8 mouse cellular contexts compared by ENCODE assay signal in the genomic region with DNA sequence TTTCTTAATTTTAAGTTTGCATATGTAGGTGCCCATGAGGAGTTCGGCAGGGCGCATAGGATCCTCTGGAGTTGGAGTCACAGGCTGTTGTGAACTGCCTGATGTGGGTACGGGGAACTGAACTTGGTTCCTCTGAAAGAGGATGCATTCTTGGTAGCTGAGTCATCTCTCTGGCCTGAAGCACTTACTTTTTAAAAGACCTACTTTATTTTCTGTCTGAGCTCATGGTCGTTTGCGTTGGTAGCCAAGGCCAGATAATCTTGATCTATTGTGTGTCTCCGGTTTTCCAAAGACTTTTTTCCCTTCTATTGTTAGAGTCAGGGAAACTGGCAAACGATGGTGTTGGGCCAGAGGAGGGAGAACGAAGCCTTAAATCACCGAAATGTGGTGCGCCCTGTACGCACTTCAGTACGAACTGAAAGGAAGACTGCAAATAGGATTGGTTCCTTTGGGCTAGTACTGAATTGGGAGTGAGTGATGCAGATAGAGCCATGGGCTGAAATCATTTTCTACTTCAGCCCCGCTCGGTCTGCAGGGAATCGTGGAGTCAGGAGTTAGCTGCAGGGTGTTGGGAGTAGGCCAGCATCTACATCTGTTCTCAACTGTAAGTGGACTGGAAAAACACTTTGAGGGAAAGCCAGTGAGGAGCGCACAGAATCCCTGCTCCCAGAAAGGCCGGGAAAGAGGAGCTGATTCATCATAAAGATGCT. TPM values are rescaled to one million over a fixed set of nuclear protein-coding genes. Genes with fewer than 3 reads are reported as not detected.
DNase-seq lines count a peak whose midpoint lies in the region; ATAC-seq and TF ChIP-seq lines count a peak whose summit lies in the region.

No protein-coding gene starts in this region.

- H3K27ac ChIP-seq in liver, adult 2 months (replicated peaks; ENCODE audit: insufficient read depth, low read depth, low read length): peak overlapping the region; percentile 71
- H3K27ac ChIP-seq in midbrain, postnatal 0 days (ENCODE audit: low read depth, low read length): no peak overlapping the region

- H3K79me2 ChIP-seq in liver, adult 2 months (ENCODE audit: control insufficient read depth, insufficient read depth, low read length): no peaks in the 10 kb centered on the region

- intact Hi-C loops in heart, postnatal 25 days (cut with DNase I): loop anchor here (2.0 to 5.0 kb wide), 3 partner anchors 86 to 567 kb away; a partner anchor contains a TSS
- intact Hi-C loops in left cerebral cortex, postnatal 14 days (cut with DNase I): loop anchor here (10.0 kb wide), 1 partner anchor 567 kb away; no protein-coding TSS in a partner anchor

- WGBS in liver, adult 2 months: 64% methylated on average over 17 of the region's 17 CpGs
- 40% methylated on average over 17 of the region's 17 CpGs for WGBS in midbrain, postnatal 0 days

- H3K27me3 ChIP-seq in liver, adult 2 months (ENCODE audit: control insufficient read depth, insufficient read depth, low read length): no peaks in the 10 kb centered on the region
- H3K27me3 ChIP-seq in midbrain, postnatal 0 days (ENCODE audit: insufficient read depth, low read length): no peaks in the 10 kb centered on the region

- no peak overlapping the region; the same call in 1 of the 2 replicates for H3K4me2 ChIP-seq in midbrain, postnatal 0 days (ENCODE audit: low read depth, low read length, poor library complexity, severe bottlenecking)

- TF ChIP-seq POLR2A in liver, adult 2 months (IDR thresholded peaks at IDR 0.05; ENCODE audit: extremely low read depth, insufficient read depth, low read length): no peak

- 0 out of 2 replicates have a peak, but pooled peaks cover 2% of the 10 kb centered on the region for H3K4me1 ChIP-seq in liver, adult 2 months (ENCODE audit: control insufficient read depth, insufficient read depth, low read length)
- H3K4me1 ChIP-seq in midbrain, postnatal 0 days (ENCODE audit: insufficient read depth, low read length): no peaks in the 10 kb centered on the region

- DNase-seq in liver, adult 2 months (ENCODE audit: extremely low read depth, low read depth, low spot score): peak; percentile 10
- no peak for DNase-seq in liver
- DNase-seq in adrenal gland, postnatal 25 days: peak; percentile 43
- peak; percentile 41 for DNase-seq in fibroblast of lung, adult 2 months (ENCODE audit: low read depth)
- DNase-seq in heart, postnatal 25 days (ENCODE audit: low spot score): peak; percentile 26
- DNase-seq in left cerebral cortex, postnatal 14 days (ENCODE audit: low spot score in 2 of 2): peak; percentile 30 to 60
- peak; percentile 79 for DNase-seq in midbrain, postnatal 0 days (ENCODE audit: low spot score)
- no peak for DNase-seq in thymus, postnatal 36 days

- H3K4me3 ChIP-seq in liver, adult 2 months (ENCODE audit: insufficient read depth, low read depth, low read length): no peak overlapping the region
- no peak overlapping the region for H3K4me3 ChIP-seq in midbrain, postnatal 0 days (ENCODE audit: low read depth, low read length)

- ATAC-seq in midbrain, postnatal 0 days (ENCODE audit: low FRiP score): no peak

- no peak for TF ChIP-seq CTCF in liver, adult 2 months (IDR thresholded peaks at IDR 0.05; ENCODE audit: low read depth, low read length)
- no peak for TF ChIP-seq CTCF in midbrain, postnatal 0 days (IDR thresholded peaks at IDR 0.05)

- H3K9me3 ChIP-seq in midbrain, postnatal 0 days (ENCODE audit: low read length): no peaks in the 10 kb centered on the region

- no peaks in the 10 kb centered on the region for H3K36me3 ChIP-seq in liver, adult 2 months (ENCODE audit: control insufficient read depth, insufficient read depth, low read length)
- H3K36me3 ChIP-seq in midbrain, postnatal 0 days (ENCODE audit: insufficient read depth, low read length): no peaks in the 10 kb centered on the region

- no peak overlapping the region for H3K9ac ChIP-seq in liver, adult 2 months (ENCODE audit: low read depth, low read length)
- no peak overlapping the region for H3K9ac ChIP-seq in midbrain, postnatal 0 days (replicated peaks; ENCODE audit: low read length, poor library complexity, severe bottlenecking)

RNA-seq across cellular contexts. Expression of a gene that starts 40.1 kb away (rescaled TPM):
- total RNA-seq in liver, adult 2 months (2014; rRNA removed): 18.1 and 18.4 TPM in 2 replicates
- polyA plus RNA-seq in liver, adult 2 months (2012; rRNA removed): 2.3 and 2.9 TPM in 2 replicates
- 23.8 and 25.8 TPM in 2 replicates for total RNA-seq in adrenal gland, postnatal 25 days (2021)
- 10 to 100 TPM; 13.7 to 14.1 TPM for total RNA-seq in heart, postnatal 25 days (2021)
- 10 to 100 TPM; 14.4 to 20.0 TPM for total RNA-seq in left cerebral cortex, postnatal 14 days (2021)
- total RNA-seq in midbrain, postnatal 0 days (2014; rRNA removed): 26.3 and 35.4 TPM in 2 replicates
- polyA plus RNA-seq in midbrain, postnatal 0 days (2015; fragmentation: Nextera tagmentation; extraction: Ambion mirVana): 13.0 and 15.8 TPM in 2 replicates

Comparison
In these comparisons a context has a peak if more than half of its experiments do, and no peak if none do; other contexts are left out.
1. DNase-seq: peak in liver, adult 2 months (single experiment), adrenal gland, postnatal 25 days (single experiment), fibroblast of lung, adult 2 months (single experiment), heart, postnatal 25 days (single experiment), left cerebral cortex, postnatal 14 days (2 of 2) and midbrain, postnatal 0 days (single experiment); none in liver (single experiment) and thymus, postnatal 36 days (0 of 2).